Mouse (Mus musculus) midbrain, embryonic 13.5 days (tissue): ENCODE results near the gene Sugct. TPM values are rescaled to one million over a fixed set of nuclear protein-coding genes. Genes with fewer than 3 reads are reported as not detected.

ENCODE experiments used
- ATAC-seq: fragments of 200-750 bp; cut with Nextera tagmentation; 2 replicates; pipeline ENCODE4 v1.8.0; 2017; ENCODE audit warnings: mild to moderate bottlenecking, moderate TSS enrichment, moderate library complexity
- H3K27ac ChIP-seq: fragments of 300-500 bp; sonication (generic); 2 replicates; pipeline ENCODE4 v1.5.1; 2015; ENCODE audit warnings: inconsistent platforms, mild to moderate bottlenecking, moderate library complexity
- H3K27me3 ChIP-seq: fragments of 300-500 bp; sonication (generic); 2 replicates; pipeline ENCODE4 v1.6.1; 2015; ENCODE audit warnings: mild to moderate bottlenecking, inconsistent platforms
- H3K36me3 ChIP-seq: fragments of 300-500 bp; sonication (generic); 2 replicates; pipeline ENCODE4 v1.6.1; 2015; ENCODE audit warnings: mild to moderate bottlenecking, inconsistent platforms
- H3K4me1 ChIP-seq: fragments of 300-500 bp; sonication (generic); replicated peaks from 2 replicates; pipeline ENCODE4 v1.6.1; 2015; ENCODE audit warnings: inconsistent platforms
- H3K4me2 ChIP-seq: fragments of 300-500 bp; sonication (generic); replicated peaks from 2 replicates; pipeline ENCODE4 v1.6.1; 2015; ENCODE audit warnings: moderate library complexity, mild to moderate bottlenecking, inconsistent platforms
- H3K4me3 ChIP-seq: fragments of 300-500 bp; sonication (generic); replicated peaks from 2 replicates; pipeline ENCODE4 v1.5.1; 2015; ENCODE audit warnings: mild to moderate bottlenecking, inconsistent platforms
- H3K9ac ChIP-seq: fragments of 300-500 bp; sonication (generic); replicated peaks from 2 replicates; pipeline ENCODE4 v1.6.1; 2015; ENCODE audit warnings: mild to moderate bottlenecking, inconsistent platforms
- H3K9me3 ChIP-seq: fragments of 300-500 bp; sonication (generic); 2 replicates; pipeline ENCODE4 v1.6.1; 2016; ENCODE audit warnings: mild to moderate bottlenecking, inconsistent platforms
- WGBS: fragments of 180-500 bp; shearing (Covaris S2); methylation state at CpG from one replicate; pipeline ENCODE4 v1.1.7; 2015; 5-methylcytosine and 5-hydroxymethylcytosine counted together
- polyA plus RNA-seq: library from polyadenylated mRNA; unstranded; fragments of >200 nt; fragmentation: Nextera tagmentation; extraction: Ambion mirVana; gene quantifications from 2 replicates; pipeline ENCODE4 v1.2.1, GENCODE M21; 2015

Sugct gene
- polyA plus RNA-seq, 1 experiment from 2014 or later: 3.4 TPM

GRCm38 (mm10) chr13:17421875-17422274 lies 273.5 kb downstream of the Sugct start:
- Histone ChIP-seq H3K27me3 (no peaks in the 10 kb centered on the region), H3K27ac (no peak overlapping the region), H3K4me3 (no peak overlapping the region), H3K4me2 (no peak overlapping the region), H3K9me3 (no peaks in the 10 kb centered on the region), H3K4me1 (no peaks in the 10 kb centered on the region), H3K36me3 (no peaks in the 10 kb centered on the region), H3K9ac (no peak overlapping the region)
- WGBS: 92% methylated on average over 6 of the region's 6 CpGs
- no peak for ATAC-seq

GRCm38 (mm10) chr13:17420557-17420956 lies 274.8 kb downstream of the Sugct start:
- Histone ChIP-seq H3K36me3 (no peaks in the 10 kb centered on the region), H3K27me3 (no peaks in the 10 kb centered on the region), H3K9ac (no peak overlapping the region), H3K27ac (no peak overlapping the region), H3K4me1 (no peaks in the 10 kb centered on the region), H3K9me3 (no peaks in the 10 kb centered on the region), H3K4me3 (no peak overlapping the region), H3K4me2 (no peak overlapping the region)
- no peak for ATAC-seq
- 88% methylated on average over 1 of the region's 1 CpGs for WGBS

- Histone ChIP-seq H3K4me1 (no peaks in the 10 kb centered on the region), H3K9me3 (no peaks in the 10 kb centered on the region), H3K27ac (no peak overlapping the region), H3K27me3 (no peaks in the 10 kb centered on the region), H3K9ac (no peak overlapping the region), H3K4me3 (no peak overlapping the region), H3K4me2 (no peak overlapping the region), H3K36me3 (no peaks in the 10 kb centered on the region)
- WGBS: 95% methylated on average over 8 of the region's 8 CpGs
- no peak for ATAC-seq
Observed at GRCm38 (mm10) chr13:17342836-17343235, 352.5 kb downstream of the Sugct start.

GRCm38 (mm10) chr13:17335885-17336540 lies 359.3 kb downstream of the Sugct start:
- Histone ChIP-seq H3K27ac (no peak overlapping the region), H3K36me3 (no peaks in the 10 kb centered on the region), H3K9ac (no peak overlapping the region), H3K9me3 (no peaks in the 10 kb centered on the region), H3K4me3 (no peak overlapping the region), H3K4me2 (no peak overlapping the region), H3K27me3 (no peaks in the 10 kb centered on the region), H3K4me1 (no peaks in the 10 kb centered on the region)
- WGBS: 86% methylated on average over 4 of the region's 4 CpGs
- no peak for ATAC-seq

GRCm38 (mm10) chr13:17326863-17327262 lies 368.5 kb downstream of the Sugct start:
- 83% methylated on average over 4 of the region's 4 CpGs for WGBS
- Histone ChIP-seq H3K27me3 (no peaks in the 10 kb centered on the region), H3K27ac (no peak overlapping the region), H3K9me3 (no peaks in the 10 kb centered on the region), H3K4me3 (no peak overlapping the region), H3K36me3 (no peaks in the 10 kb centered on the region), H3K4me2 (no peak overlapping the region), H3K4me1 (no peaks in the 10 kb centered on the region), H3K9ac (no peak overlapping the region)
- ATAC-seq: no peak

GRCm38 (mm10) chr13:17301590-17301989 lies 393.8 kb downstream of the Sugct start:
- Histone ChIP-seq H3K4me2 (no peak overlapping the region), H3K27ac (no peak overlapping the region), H3K27me3 (no peaks in the 10 kb centered on the region), H3K9me3 (no peaks in the 10 kb centered on the region), H3K36me3 (no peaks in the 10 kb centered on the region), H3K9ac (no peak overlapping the region), H3K4me1 (0 out of 2 replicates have a peak, but pooled peaks cover 3% of the 10 kb centered on the region), H3K4me3 (no peak overlapping the region)
- WGBS: 88% methylated on average over 4 of the region's 4 CpGs
- ATAC-seq: no peak

GRCm38 (mm10) chr13:17297462-17298005 lies 397.8 kb downstream of the Sugct start:
- ATAC-seq: no peak
- H3K4me3 ChIP-seq: no peak overlapping the region
- 67% methylated on average over 1 of the region's 1 CpGs for WGBS

GRCm38 (mm10) chr13:17296912-17297311 lies 398.4 kb downstream of the Sugct start:
- ATAC-seq: peak; percentile 60; the same call in 1 of the 2 replicates
- Histone ChIP-seq H3K36me3 (no peaks in the 10 kb centered on the region), H3K27me3 (no peaks in the 10 kb centered on the region), H3K27ac (no peak overlapping the region), H3K4me1 (0 out of 2 replicates have a peak, but pooled peaks cover 3% of the 10 kb centered on the region), H3K4me2 (no peak overlapping the region), H3K9me3 (no peaks in the 10 kb centered on the region), H3K4me3 (no peak overlapping the region), H3K9ac (no peak overlapping the region)
- WGBS: 23% methylated on average over 4 of the region's 4 CpGs

More at GRCm38 (mm10) chr13:17297462-17298005, 397.8 kb downstream of the Sugct start:
- H3K9ac ChIP-seq: no peak overlapping the region
- no peak overlapping the region for H3K27ac ChIP-seq
- no peaks in the 10 kb centered on the region for H3K9me3 ChIP-seq
- 0 out of 2 replicates have a peak, but pooled peaks cover 3% of the 10 kb centered on the region for H3K4me1 ChIP-seq
- H3K27me3 ChIP-seq: no peaks in the 10 kb centered on the region
- no peak overlapping the region for H3K4me2 ChIP-seq
- no peaks in the 10 kb centered on the region for H3K36me3 ChIP-seq

GRCm38 (mm10) chr13:17296460-17296859 lies 398.9 kb downstream of the Sugct start:
- 0 out of 2 replicates have a peak, but pooled peaks cover 3% of the 10 kb centered on the region for H3K4me1 ChIP-seq
- H3K4me3 ChIP-seq: no peak overlapping the region
- no peak overlapping the region for H3K4me2 ChIP-seq
- H3K9me3 ChIP-seq: no peaks in the 10 kb centered on the region
- 0 out of 2 replicates have a peak, but pooled peaks have one; percentile 40 for ATAC-seq
- H3K27me3 ChIP-seq: no peaks in the 10 kb centered on the region
- no peaks in the 10 kb centered on the region for H3K36me3 ChIP-seq
- H3K27ac ChIP-seq: no peak overlapping the region
- WGBS: 49% methylated on average over 3 of the region's 3 CpGs
- no peak overlapping the region for H3K9ac ChIP-seq

- Histone ChIP-seq H3K27ac (no peak overlapping the region), H3K4me3 (no peak overlapping the region), H3K9me3 (no peaks in the 10 kb centered on the region), H3K4me2 (no peak overlapping the region), H3K9ac (no peak overlapping the region), H3K36me3 (no peaks in the 10 kb centered on the region), H3K4me1 (0 out of 2 replicates have a peak, but pooled peaks cover 2% of the 10 kb centered on the region), H3K27me3 (no peaks in the 10 kb centered on the region)
- ATAC-seq: no peak
- WGBS: 84% methylated on average over 3 of the region's 3 CpGs
Observed at GRCm38 (mm10) chr13:17291057-17291456, 404.3 kb downstream of the Sugct start.

GRCm38 (mm10) chr13:17288377-17288776 lies 407.0 kb downstream of the Sugct start:
- no peak overlapping the region for H3K27ac ChIP-seq
- H3K4me1 ChIP-seq: 0 out of 2 replicates have a peak, but pooled peaks cover 2% of the 10 kb centered on the region
- no peak overlapping the region for H3K4me2 ChIP-seq
- 18% methylated on average over 1 of the region's 1 CpGs for WGBS
- H3K9ac ChIP-seq: no peak overlapping the region
- peak; percentile 87 for ATAC-seq
- H3K36me3 ChIP-seq: no peaks in the 10 kb centered on the region
- H3K4me3 ChIP-seq: no peak overlapping the region
- no peaks in the 10 kb centered on the region for H3K9me3 ChIP-seq
- H3K27me3 ChIP-seq: no peaks in the 10 kb centered on the region

GRCm38 (mm10) chr13:17245936-17246335 lies 449.4 kb downstream of the Sugct start:
- no peak overlapping the region for H3K4me3 ChIP-seq
- no peak overlapping the region for H3K27ac ChIP-seq
- 87% methylated on average over 3 of the region's 3 CpGs for WGBS
- H3K27me3 ChIP-seq: no peaks in the 10 kb centered on the region
- H3K9me3 ChIP-seq: no peaks in the 10 kb centered on the region
- ATAC-seq: no peak
- no peaks in the 10 kb centered on the region for H3K4me1 ChIP-seq
- H3K9ac ChIP-seq: no peak overlapping the region
- no peaks in the 10 kb centered on the region for H3K36me3 ChIP-seq
- H3K4me2 ChIP-seq: no peak overlapping the region
